Mouse (Mus musculus) MEL (cell line): Measurements from ENCODE around the gene Lrpprc. TPM values are rescaled to one million over a fixed set of nuclear protein-coding genes. Genes with fewer than 3 reads are reported as not detected.

Experiments
- DNase-seq: peaks from one replicate; pipeline ENCODE4 v3.0.0; 2011; ENCODE audit warnings: low read depth, low spot score
- H3K27ac ChIP-seq: 2 replicates; pipeline ENCODE4 v1.5.1; 2012; ENCODE audit warnings: low read depth, mild to moderate bottlenecking, control low read depth, low read length, moderate library complexity; ENCODE audit not compliant: control insufficient read depth
- H3K27me3 ChIP-seq, 2 experiments: fragments of 150-350 bp in 1 of 2; sonication (generic) in 1 of 2; 2 replicates each; pipeline ENCODE4 v1.6.1; 2012; ENCODE audit warnings: low read length in 2 of 2, mild to moderate bottlenecking in 2 of 2, improper control_type of control experiment in 1 of 2, moderate library complexity in 1 of 2; ENCODE audit not compliant: insufficient read depth in 2 of 2, control insufficient read depth in 1 of 2
- H3K36me3 ChIP-seq, 2 experiments: 2 replicates each; pipeline ENCODE4 v1.6.1; 2012 to 2014; ENCODE audit warnings: low read length in 2 of 2, improper control_type of control experiment in 1 of 2, inconsistent platforms in 1 of 2, mild to moderate bottlenecking in 1 of 2; ENCODE audit not compliant: insufficient read depth in 2 of 2, control insufficient read depth in 1 of 2
- H3K4me1 ChIP-seq, 2 experiments: fragments of 150-350 bp in 1 of 2; sonication (generic) in 1 of 2; 2 replicates each; pipeline ENCODE4 v1.6.1; 2012; ENCODE audit warnings: low read length in 2 of 2, improper control_type of control experiment in 1 of 2, mild to moderate bottlenecking in 1 of 2; ENCODE audit not compliant: insufficient read depth in 2 of 2, control insufficient read depth in 1 of 2
- H3K4me3 ChIP-seq, 2 experiments: fragments of 150-350 bp in 1 of 2; sonication (generic) in 1 of 2; 2 replicates each; pipeline ENCODE4 v1.5.1; 2012; ENCODE audit warnings: low read depth in 2 of 2, low read length in 2 of 2, mild to moderate bottlenecking in 2 of 2, moderate library complexity in 2 of 2, control low read depth in 1 of 2, improper control_type of control experiment in 1 of 2; ENCODE audit not compliant: control insufficient read depth in 1 of 2, insufficient read depth in 1 of 2
- H3K79me2 ChIP-seq: 2 replicates; pipeline ENCODE4 v1.6.1; 2012; ENCODE audit warnings: mild to moderate bottlenecking, low read length, moderate library complexity; ENCODE audit not compliant: control insufficient read depth, poor library complexity, insufficient read depth
- H3K9ac ChIP-seq: 2 replicates; pipeline ENCODE4 v1.6.1; 2012; ENCODE audit warnings: low read depth, mild to moderate bottlenecking, control low read depth, low read length, moderate library complexity; ENCODE audit not compliant: control insufficient read depth, poor library complexity, severe bottlenecking
- H3K9me3 ChIP-seq: fragments of 150-350 bp; sonication (generic); replicated peaks from 2 replicates; pipeline ENCODE4 v1.6.1; 2012; ENCODE audit warnings: mild to moderate bottlenecking, low read length, improper control_type of control experiment, moderate library complexity; ENCODE audit not compliant: insufficient read depth
- BHLHE40 ChIP-seq: IDR thresholded peaks from 2 replicates; pipeline ENCODE4 v1.6.1; 2012; ENCODE audit warnings: low read depth, mild to moderate bottlenecking, inconsistent platforms, low read length, improper control_type of control experiment, borderline replicate concordance
- CHD1 ChIP-seq: IDR thresholded peaks from 2 replicates; pipeline ENCODE4 v1.6.1; 2012; ENCODE audit warnings: low read depth, mild to moderate bottlenecking, inconsistent platforms, low read length, improper control_type of control experiment
- CTCF ChIP-seq, 3 experiments: IDR thresholded peaks in 2 of 3; conservative IDR thresholded peaks in 1 of 3; 2 replicates each; pipeline ENCODE4 v1.5.1; 2011 to 2012; ENCODE audit warnings: low read length in 3 of 3, low read depth in 2 of 3, mild to moderate bottlenecking in 2 of 3, improper control_type of control experiment in 1 of 3, inconsistent platforms in 1 of 3, mixed read lengths in 1 of 3, moderate library complexity in 1 of 3; ENCODE audit not compliant: control insufficient read depth in 1 of 3, insufficient read depth in 1 of 3, poor library complexity in 1 of 3, severe bottlenecking in 1 of 3
- ELF1 ChIP-seq: IDR thresholded peaks from 2 replicates; pipeline ENCODE4 v1.6.1; 2014; ENCODE audit warnings: low read depth, mild to moderate bottlenecking, inconsistent platforms, low read length, improper control_type of control experiment, moderate library complexity
- EP300 ChIP-seq, 2 experiments: IDR thresholded peaks; 2 replicates each; pipeline ENCODE4 v1.6.1; 2011; ENCODE audit warnings: improper control_type of control experiment in 2 of 2, low read length in 2 of 2, low read depth in 1 of 2, mild to moderate bottlenecking in 1 of 2
- GATA1 ChIP-seq: IDR thresholded peaks from 2 replicates; pipeline ENCODE4 v1.6.1; 2011; ENCODE audit warnings: low read depth, low read length, improper control_type of control experiment
- HCFC1 ChIP-seq: IDR thresholded peaks from 2 replicates; pipeline ENCODE4 v1.6.1; 2012; ENCODE audit warnings: low read depth, mild to moderate bottlenecking, inconsistent platforms, low read length, improper control_type of control experiment, moderate library complexity
- JUND ChIP-seq: IDR thresholded peaks from 2 replicates; pipeline ENCODE4 v1.6.1; 2011; ENCODE audit warnings: low read depth, mild to moderate bottlenecking, improper control_type of control experiment, low read length
- MAFK ChIP-seq: IDR thresholded peaks from 2 replicates; pipeline ENCODE4 v1.6.1; 2011; ENCODE audit warnings: low read depth, mild to moderate bottlenecking, low read length, improper control_type of control experiment, borderline replicate concordance
- MAX ChIP-seq: IDR thresholded peaks from 2 replicates; pipeline ENCODE4 v1.6.1; 2011; ENCODE audit warnings: low read length, improper control_type of control experiment
- MAZ ChIP-seq: IDR thresholded peaks from 2 replicates; pipeline ENCODE4 v1.6.1; 2012; ENCODE audit warnings: low read depth, mild to moderate bottlenecking, inconsistent platforms, low read length, improper control_type of control experiment
- MEF2A ChIP-seq: IDR thresholded peaks from 2 replicates; pipeline ENCODE4 v1.6.1; 2014; ENCODE audit warnings: low read depth, mild to moderate bottlenecking, inconsistent platforms, low read length, improper control_type of control experiment; ENCODE audit not compliant: poor library complexity, insufficient replicate concordance, severe bottlenecking; ENCODE audit errors: extremely low read depth
- MXI1 ChIP-seq: IDR thresholded peaks from 2 replicates; pipeline ENCODE4 v1.6.1; 2011; ENCODE audit warnings: mild to moderate bottlenecking, low read depth, low read length, improper control_type of control experiment
- MYC ChIP-seq: IDR thresholded peaks from 2 replicates; pipeline ENCODE4 v1.6.1; 2011; ENCODE audit warnings: low read depth, mild to moderate bottlenecking, low read length, improper control_type of control experiment, moderate library complexity
- NELFE ChIP-seq: IDR thresholded peaks from 2 replicates; pipeline ENCODE4 v1.6.1; 2011; ENCODE audit warnings: low read depth, low read length, improper control_type of control experiment
- NRF1 ChIP-seq: IDR thresholded peaks from 2 replicates; pipeline ENCODE4 v1.6.1; 2014; ENCODE audit warnings: low read depth, mild to moderate bottlenecking, inconsistent platforms, low read length, improper control_type of control experiment, moderate library complexity; ENCODE audit not compliant: poor library complexity, insufficient read depth, severe bottlenecking
- POLR2A ChIP-seq, 2 experiments: IDR thresholded peaks; 2 replicates each; pipeline ENCODE4 v1.6.1; 2011 to 2012; ENCODE audit warnings: low read length in 2 of 2, mild to moderate bottlenecking in 2 of 2, control low read depth in 1 of 2, improper control_type of control experiment in 1 of 2, low read depth in 1 of 2, moderate library complexity in 1 of 2; ENCODE audit not compliant: control insufficient read depth in 1 of 2, insufficient read depth in 1 of 2, poor library complexity in 1 of 2
- POLR2AphosphoS2 ChIP-seq: IDR thresholded peaks from 2 replicates; pipeline ENCODE4 v1.6.1; 2011; ENCODE audit warnings: low read length, improper control_type of control experiment
- POLR2AphosphoS5 ChIP-seq: IDR thresholded peaks from 2 replicates; pipeline ENCODE4 v1.6.1; 2012; ENCODE audit warnings: low read depth, borderline replicate concordance, mild to moderate bottlenecking, inconsistent platforms, low read length, moderate library complexity, mixed read lengths
- RAD21 ChIP-seq: IDR thresholded peaks from 2 replicates; pipeline ENCODE4 v1.6.1; 2011; ENCODE audit warnings: mild to moderate bottlenecking, low read depth, low read length, improper control_type of control experiment
- RCOR1 ChIP-seq: IDR thresholded peaks from 2 replicates; pipeline ENCODE4 v1.6.1; 2012; ENCODE audit warnings: low read depth, mild to moderate bottlenecking, inconsistent platforms, low read length, improper control_type of control experiment
- SIN3A ChIP-seq: IDR thresholded peaks from 2 replicates; pipeline ENCODE4 v1.6.1; 2012; ENCODE audit warnings: low read length, improper control_type of control experiment, inconsistent platforms
- SMC3 ChIP-seq: IDR thresholded peaks from 2 replicates; pipeline ENCODE4 v1.6.1; 2011; ENCODE audit warnings: low read depth, low read length, improper control_type of control experiment
- TAL1 ChIP-seq: IDR thresholded peaks from 2 replicates; pipeline ENCODE4 v1.6.1; 2012; ENCODE audit warnings: mild to moderate bottlenecking, inconsistent platforms, low read length, moderate library complexity, mixed read lengths
- TBP ChIP-seq: IDR thresholded peaks from 2 replicates; pipeline ENCODE4 v1.8.0; 2011; ENCODE audit warnings: low read depth, low read length, improper control_type of control experiment
- TCF12 ChIP-seq: IDR thresholded peaks from 2 replicates; pipeline ENCODE4 v1.6.1; 2014; ENCODE audit warnings: low read depth, mild to moderate bottlenecking, inconsistent platforms, low read length, improper control_type of control experiment, moderate library complexity
- UBTF ChIP-seq: IDR thresholded peaks from 2 replicates; pipeline ENCODE4 v1.6.1; 2012; ENCODE audit warnings: low read depth, mild to moderate bottlenecking, inconsistent platforms, low read length, improper control_type of control experiment, moderate library complexity, borderline replicate concordance; ENCODE audit not compliant: insufficient read depth
- USF1 ChIP-seq: IDR thresholded peaks from 2 replicates; pipeline ENCODE4 v1.6.1; 2014; ENCODE audit warnings: low read depth, mild to moderate bottlenecking, inconsistent platforms, low read length, improper control_type of control experiment, moderate library complexity
- USF2 ChIP-seq, 2 experiments: IDR thresholded peaks; 2 replicates each; pipeline ENCODE4 v1.6.1; 2011 to 2012; ENCODE audit warnings: improper control_type of control experiment in 2 of 2, low read length in 2 of 2, borderline replicate concordance in 1 of 2, inconsistent platforms in 1 of 2, low read depth in 1 of 2, mild to moderate bottlenecking in 1 of 2; ENCODE audit not compliant: insufficient read depth in 1 of 2
- ZC3H11A ChIP-seq: IDR thresholded peaks from 2 replicates; pipeline ENCODE4 v1.6.1; 2012; ENCODE audit warnings: low read depth, mild to moderate bottlenecking, inconsistent platforms, low read length, improper control_type of control experiment
- ZKSCAN1 ChIP-seq: IDR thresholded peaks from 2 replicates; pipeline ENCODE4 v1.6.1; 2012; ENCODE audit warnings: low read depth, mild to moderate bottlenecking, inconsistent platforms, low read length, improper control_type of control experiment, moderate library complexity
- ZMIZ1 ChIP-seq: IDR thresholded peaks from 2 replicates; pipeline ENCODE4 v1.6.1; 2012; ENCODE audit warnings: low read depth, mild to moderate bottlenecking, inconsistent platforms, low read length, improper control_type of control experiment, moderate library complexity
- polyA plus RNA-seq, 2 experiments: library from polyadenylated mRNA; stranded (reverse) in 1 of 2; unstranded in 1 of 2; fragments of >175 nt in 1 of 2; fragments of >200 nt in 1 of 2; gene quantifications; 2 replicates each; pipeline versions ENCODE4 v1.2.1 to v1.2.4; 2012; ENCODE audit warnings: low replicate concordance in 2 of 2, low read depth in 1 of 2; ENCODE audit not compliant: insufficient read length in 2 of 2, insufficient read depth in 1 of 2, missing spikeins in 1 of 2
- total RNA-seq: library from RNA; depleted of rRNA; stranded (reverse); fragments of 300-350 nt; gene quantifications from 2 replicates; pipeline ENCODE4 v1.2.3, GENCODE M21; 2012; rRNA removed

Gene Lrpprc
- 97.9 and 99.1 TPM in 2 replicates for total RNA-seq
- 100 to 1,000 TPM in 1 of 2 experiments, 10 to 100 TPM in 1; 82.6 to 204 TPM for polyA plus RNA-seq

GRCm38 (mm10) chr17:84790447-84791098 lies at the start of gene Lrpprc:
TSS of gene Lrpprc (minus strand) at chr17:84790789.
- Histone ChIP-seq H3K9ac (peak within 1 kb of the TSS; percentile 93), H3K79me2 (peaks cover 56% of the 10 kb centered on the region), H3K27ac (peak within 1 kb of the TSS; percentile 86), H3K9me3 (no peaks in the 10 kb centered on the region), H3K4me1 (peaks cover 4 to 12% of the 10 kb centered on the region in 2 experiments; a peak in 3 of 4 replicates), H3K4me3 (peak within 1 kb of the TSS; percentile 92 to 98), H3K27me3 (no peaks in the 10 kb centered on the region), H3K36me3 (peaks cover 2 to 11% of the 10 kb centered on the region in 2 experiments; a peak in 3 of 4 replicates)
- no peak for TF ChIP-seq MEF2A
- peak; percentile 99 for TF ChIP-seq MXI1
- no peak for TF ChIP-seq RCOR1
- no peak for TF ChIP-seq ZKSCAN1
- TF ChIP-seq ZC3H11A = no peak
- TF ChIP-seq USF2 (IDR thresholded peaks at IDR 0.05; ENCODE audit: borderline replicate concordance in 1 of 2, insufficient read depth in 1 of 2, low read depth in 1 of 2, low read length in 2 of 2) = peak in 1 of 2 experiments; percentile 71; a peak in 2 of 4 replicates
- TF ChIP-seq ZMIZ1 = 0 out of 2 replicates have a peak, but pooled peaks have one; percentile 32
- TF ChIP-seq TAL1 = no peak
- TF ChIP-seq EP300 (IDR thresholded peaks at IDR 0.05; ENCODE audit: low read depth in 1 of 2, low read length in 2 of 2) = no peak
- peak; percentile 67 for TF ChIP-seq NRF1
- peak; percentile 51 for TF ChIP-seq NELFE
- 0 out of 2 replicates have a peak, but pooled peaks have one; percentile 4 for TF ChIP-seq GATA1
- peak; percentile 65 for TF ChIP-seq ELF1
- TF ChIP-seq POLR2A (IDR thresholded peaks at IDR 0.05; ENCODE audit: control insufficient read depth in 1 of 2, insufficient read depth in 1 of 2, low read depth in 1 of 2, low read length in 2 of 2, poor library complexity in 1 of 2) = peak; percentile 61 to 81
- peak; percentile 27; the same call in 1 of the 2 replicates for TF ChIP-seq BHLHE40
- peak; percentile 92 for TF ChIP-seq USF1
- no peak for TF ChIP-seq SMC3
- TF ChIP-seq CHD1 = peak; percentile 100
- TF ChIP-seq MYC = peak; percentile 89; the same call in 1 of the 2 replicates
- no peak for TF ChIP-seq MAZ
- TF ChIP-seq SIN3A = peak; percentile 96
- TF ChIP-seq TCF12 = peak; percentile 99
- no peak for TF ChIP-seq POLR2AphosphoS5
- TF ChIP-seq MAFK = no peak
- peak; percentile 91 for TF ChIP-seq HCFC1
- no peak for TF ChIP-seq RAD21
- TF ChIP-seq POLR2AphosphoS2 = peak; percentile 40; the same call in 1 of the 2 replicates
- peak; percentile 87 for TF ChIP-seq MAX
- TF ChIP-seq CTCF (IDR thresholded peaks at IDR 0.05 in 2 of 3, conservative IDR thresholded peaks at IDR 0.05 in 1 of 3; ENCODE audit: control insufficient read depth in 1 of 3, insufficient read depth in 1 of 3, low read depth in 2 of 3, low read length in 3 of 3, poor library complexity in 1 of 3, severe bottlenecking in 1 of 3) = no peak
- TF ChIP-seq TBP = peak; percentile 65; the same call in 1 of the 2 replicates
- TF ChIP-seq UBTF = no peak
- TF ChIP-seq JUND = no peak
- DNase-seq = peak; percentile 96
